15 mouse cellular contexts compared by ENCODE assay signal in genomic region chr10:83049174-83049780, GRCm38 (mm10).
A peak's percentile ranks its signal among the peaks of the same experiment; 100 is the strongest.
DNase-seq lines count a peak whose midpoint lies in the region; ATAC-seq and TF ChIP-seq lines count a peak whose summit lies in the region.
"Had no signal": no experiment of that assay in that cellular context is flagged by ENCODE, and none has a peak within 500 bp of the region (broad histone marks: within the 10 kb centered on the region; RNA-seq: fewer than 3 reads in every experiment).

No protein-coding gene starts in this region.

- TF ChIP-seq CTCF in testis, adult 2 months (IDR thresholded peaks at IDR 0.05; ENCODE audit: control insufficient read depth, insufficient read depth, insufficient replicate concordance, low read depth, low read length), result no peak
- TF ChIP-seq CTCF in midbrain, postnatal 0 days (IDR thresholded peaks at IDR 0.05), result no peak
- TF ChIP-seq CTCF in lung, adult 2 months (IDR thresholded peaks at IDR 0.05; ENCODE audit: insufficient read depth, low read length), result no peak

- peak overlapping the region; percentile 49; the same call in 1 of the 2 replicates for H3K9ac ChIP-seq in hindbrain, embryonic 16.5 days (ENCODE audit: low read depth, low read length)
- H3K9ac ChIP-seq in midbrain, postnatal 0 days (replicated peaks; ENCODE audit: low read length, poor library complexity, severe bottlenecking), result no peak overlapping the region
- H3K9ac ChIP-seq: heart, embryonic 13.5 days; lung, embryonic 14.5 days; stomach, embryonic 15.5 days had no signal

- no peak overlapping the region for H3K27ac ChIP-seq in testis, adult 2 months (ENCODE audit: control insufficient read depth, insufficient read depth, low read depth, low read length)
- H3K27ac ChIP-seq in hindbrain, embryonic 16.5 days (ENCODE audit: low read depth, low read length), result peak overlapping the region; percentile 71
- H3K27ac ChIP-seq in midbrain, postnatal 0 days (ENCODE audit: low read depth, low read length), result peak overlapping the region; percentile 78
- H3K27ac ChIP-seq: heart, embryonic 13.5 days; stomach, embryonic 15.5 days had no signal

- no peaks in the 10 kb centered on the region for H3K9me3 ChIP-seq in hindbrain, embryonic 16.5 days (ENCODE audit: control insufficient read depth, low read length)
- H3K9me3 ChIP-seq in midbrain, postnatal 0 days (ENCODE audit: low read length), result no peaks in the 10 kb centered on the region
- H3K9me3 ChIP-seq: heart, embryonic 13.5 days; stomach, embryonic 15.5 days had no signal

- H3K4me3 ChIP-seq in testis, adult 2 months (ENCODE audit: control insufficient read depth, low read depth, low read length), result peak overlapping the region; percentile 72
- H3K4me3 ChIP-seq in hindbrain, embryonic 16.5 days (ENCODE audit: low read length), result no peak overlapping the region
- 0 out of 2 replicates have a peak overlapping the region, but pooled peaks have one; percentile 6 for H3K4me3 ChIP-seq in midbrain, postnatal 0 days (ENCODE audit: low read depth, low read length)
- H3K4me3 ChIP-seq in lung, adult 2 months (replicated peaks; ENCODE audit: extremely low read depth, low read depth, low read length), result no peak overlapping the region
- H3K4me3 ChIP-seq: erythroblast, embryonic 14.5 days; heart, embryonic 13.5 days; myocyte; stomach, embryonic 15.5 days had no signal

- no peaks in the 10 kb centered on the region for H3K27me3 ChIP-seq in testis, adult 2 months (ENCODE audit: control insufficient read depth, insufficient read depth, low read length)
- no peaks in the 10 kb centered on the region for H3K27me3 ChIP-seq in hindbrain, embryonic 16.5 days (replicated peaks; ENCODE audit: control insufficient read depth, insufficient read depth, low read length)
- no peaks in the 10 kb centered on the region for H3K27me3 ChIP-seq in midbrain, postnatal 0 days (ENCODE audit: insufficient read depth, low read length)
- H3K27me3 ChIP-seq: heart, embryonic 13.5 days; stomach, embryonic 15.5 days had no signal

- no peak for TF ChIP-seq POLR2A in testis, adult 2 months (IDR thresholded peaks at IDR 0.05; ENCODE audit: control insufficient read depth, low read depth, low read length)
- no peak for TF ChIP-seq POLR2A in lung, adult 2 months (IDR thresholded peaks at IDR 0.05; ENCODE audit: borderline replicate concordance, extremely low read depth, low read depth, low read length)

- peak overlapping the region; percentile 38 for H3K4me2 ChIP-seq in hindbrain, embryonic 16.5 days (ENCODE audit: low read length)
- 0 out of 2 replicates have a peak overlapping the region, but pooled peaks have one; percentile 29 for H3K4me2 ChIP-seq in midbrain, postnatal 0 days (ENCODE audit: low read depth, low read length, poor library complexity, severe bottlenecking)
- H3K4me2 ChIP-seq: heart, embryonic 13.5 days; lung, embryonic 14.5 days; stomach, embryonic 15.5 days had no signal

- H3K36me3 ChIP-seq in testis, adult 2 months (ENCODE audit: control insufficient read depth, insufficient read depth, low read length), result no peaks in the 10 kb centered on the region
- H3K36me3 ChIP-seq in hindbrain, embryonic 16.5 days (ENCODE audit: control insufficient read depth, insufficient read depth, low read length), result no peaks in the 10 kb centered on the region
- no peaks in the 10 kb centered on the region for H3K36me3 ChIP-seq in midbrain, postnatal 0 days (ENCODE audit: insufficient read depth, low read length)
- H3K36me3 ChIP-seq: stomach, embryonic 15.5 days had no signal

- DNase-seq in testis, postnatal 10 days (ENCODE audit: low spot score), result no peak
- peak; percentile 74 for DNase-seq in midbrain, postnatal 0 days (ENCODE audit: low spot score)
- no peak for DNase-seq in lung, adult 2 months
- no peak for DNase-seq in cerebellum, adult 8-10 months
- DNase-seq in yolk sac, embryonic 10.5 days (ENCODE audit: low spot score), result no peak
- DNase-seq in spleen, adult 18-20 months, result no peak
- DNase-seq: cerebellum, adult 11 months; kidney, adult 2 months; lung, embryonic 14.5 days had no signal

- peaks cover 4% of the 10 kb centered on the region for H3K4me1 ChIP-seq in testis, adult 2 months (ENCODE audit: control insufficient read depth, insufficient read depth, low read length)
- peaks cover 12% of the 10 kb centered on the region for H3K4me1 ChIP-seq in hindbrain, embryonic 16.5 days (ENCODE audit: control insufficient read depth, insufficient read depth, low read depth, low read length)
- peaks cover 5% of the 10 kb centered on the region; the same call in 1 of the 2 replicates for H3K4me1 ChIP-seq in midbrain, postnatal 0 days (ENCODE audit: insufficient read depth, low read length)
- H3K4me1 ChIP-seq in lung, adult 2 months (ENCODE audit: control insufficient read depth, insufficient read depth, low read length), result peaks cover 8% of the 10 kb centered on the region
- H3K4me1 ChIP-seq: stomach, embryonic 15.5 days had no signal

- peak; percentile 88 for ATAC-seq in hindbrain, embryonic 16.5 days
- peak; percentile 83 for ATAC-seq in midbrain, postnatal 0 days (ENCODE audit: low FRiP score)

- 45% methylated on average over 12 of the region's 12 CpGs for WGBS in hindbrain, embryonic 16.5 days
- 18% methylated on average over 12 of the region's 12 CpGs for WGBS in midbrain, postnatal 0 days
- 64% methylated on average over 12 of the region's 12 CpGs for WGBS in lung, adult 2 months

Comparison
In these comparisons a context has a peak if more than half of its experiments do, and no peak if none do; other contexts are left out.
1. H3K4me3 ChIP-seq: peak in testis, adult 2 months (single experiment) and midbrain, postnatal 0 days (single experiment); none in hindbrain, embryonic 16.5 days (single experiment) and lung, adult 2 months (single experiment).